8 mouse cellular contexts compared by ENCODE assay signal in the genomic region with DNA sequence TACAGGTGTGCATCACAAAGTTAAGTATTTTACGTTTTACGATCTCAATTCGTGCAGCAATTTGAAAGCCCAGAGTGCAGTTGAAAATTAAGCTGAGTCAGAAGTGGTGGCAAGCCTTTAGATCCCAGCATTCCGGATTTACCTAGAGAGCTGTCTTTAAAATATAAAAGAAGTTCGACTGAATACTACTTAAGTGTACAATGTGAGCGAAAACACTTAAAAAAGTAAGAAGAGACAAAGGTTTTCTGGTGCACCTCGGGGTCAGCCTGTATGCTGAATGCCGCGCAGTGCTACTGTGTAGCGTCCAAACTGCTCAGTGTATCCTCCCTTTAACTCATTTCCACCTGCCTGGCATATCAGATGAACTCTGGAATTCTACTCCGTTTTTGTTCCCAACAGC. TPM values are rescaled to one million over a fixed set of nuclear protein-coding genes. Genes with fewer than 3 reads are reported as not detected.
DNase-seq lines count a peak whose midpoint lies in the region; ATAC-seq and TF ChIP-seq lines count a peak whose summit lies in the region.

No protein-coding gene starts in this region.

- H3K27ac ChIP-seq in hindbrain, embryonic 13.5 days: no peak overlapping the region
- H3K27ac ChIP-seq in midbrain, embryonic 14.5 days (replicated peaks; ENCODE audit: low read depth, low read length): no peak overlapping the region

- H3K4me1 ChIP-seq in lung, adult 2 months (ENCODE audit: control insufficient read depth, insufficient read depth, low read length): no peaks in the 10 kb centered on the region; the same call in 1 of the 2 replicates
- H3K4me1 ChIP-seq in hindbrain, embryonic 13.5 days (replicated peaks): peaks cover 14% of the 10 kb centered on the region
- H3K4me1 ChIP-seq in midbrain, embryonic 14.5 days (ENCODE audit: control insufficient read depth, insufficient read depth, low read length): peaks cover 6% of the 10 kb centered on the region; the same call in 1 of the 2 replicates

- no peaks in the 10 kb centered on the region for H3K9me3 ChIP-seq in hindbrain, embryonic 13.5 days
- H3K9me3 ChIP-seq in midbrain, embryonic 14.5 days (ENCODE audit: control insufficient read depth, low read length): no peaks in the 10 kb centered on the region

- TF ChIP-seq CTCF in lung, adult 2 months (IDR thresholded peaks at IDR 0.05; ENCODE audit: insufficient read depth, low read length): no peak

- DNase-seq in lung, adult 2 months: no peak
- no peak for DNase-seq in lung, postnatal 4 days
- DNase-seq in embryo, embryonic 10 days (ENCODE audit: low spot score): peak; percentile 54
- peak; percentile 51 for DNase-seq in midbrain, embryonic 14.5 days
- DNase-seq in spleen, adult 12 weeks (ENCODE audit: low spot score): no peak
- DNase-seq in thymus, postnatal 14 days: no peak

- H3K4me3 ChIP-seq in lung, adult 2 months (replicated peaks; ENCODE audit: extremely low read depth, low read depth, low read length): peak overlapping the region; percentile 51
- peak overlapping the region; percentile 39 for H3K4me3 ChIP-seq in hindbrain, embryonic 13.5 days
- peak overlapping the region; percentile 33 for H3K4me3 ChIP-seq in midbrain, embryonic 14.5 days (replicated peaks; ENCODE audit: low read depth, low read length)

- H3K36me3 ChIP-seq in hindbrain, embryonic 13.5 days: no peaks in the 10 kb centered on the region
- no peaks in the 10 kb centered on the region for H3K36me3 ChIP-seq in midbrain, embryonic 14.5 days (ENCODE audit: control insufficient read depth, insufficient read depth, low read length)

- H3K4me2 ChIP-seq in hindbrain, embryonic 13.5 days: peak overlapping the region; percentile 53
- peak overlapping the region; percentile 58 for H3K4me2 ChIP-seq in midbrain, embryonic 14.5 days (ENCODE audit: low read length)

- WGBS in lung, adult 2 months: 1% methylated on average over 11 of the region's 11 CpGs
- under 1% methylated on average over 11 of the region's 11 CpGs for WGBS in hindbrain, embryonic 13.5 days
- WGBS in midbrain, embryonic 14.5 days: under 1% methylated on average over 11 of the region's 11 CpGs

- ATAC-seq in hindbrain, embryonic 13.5 days (ENCODE audit: low FRiP score): no peak
- no peak for ATAC-seq in midbrain, embryonic 14.5 days (ENCODE audit: low FRiP score, low TSS enrichment)
- ATAC-seq in cerebellum, adult (ENCODE audit: insufficient number of reproducible peaks, low FRiP score, low TSS enrichment): no peak

- no peak for TF ChIP-seq POLR2A in lung, adult 2 months (IDR thresholded peaks at IDR 0.05; ENCODE audit: borderline replicate concordance, extremely low read depth, low read depth, low read length)

- peak overlapping the region; percentile 51; the same call in 1 of the 2 replicates for H3K9ac ChIP-seq in hindbrain, embryonic 13.5 days
- H3K9ac ChIP-seq in midbrain, embryonic 14.5 days (replicated peaks; ENCODE audit: low read length): no peak overlapping the region

- peaks cover 73% of the 10 kb centered on the region for H3K27me3 ChIP-seq in hindbrain, embryonic 13.5 days
- peaks cover 47% of the 10 kb centered on the region for H3K27me3 ChIP-seq in midbrain, embryonic 14.5 days (ENCODE audit: control insufficient read depth, insufficient read depth, low read length)

RNA-seq across cellular contexts. Expression of a gene that starts 12.0 kb away (rescaled TPM):
- 0.33 and 0.34 TPM in 2 replicates for polyA plus RNA-seq in lung, adult 2 months (2012; rRNA removed)
- polyA plus RNA-seq in hindbrain, embryonic 13.5 days (2015; fragmentation: Nextera tagmentation; extraction: Ambion mirVana): 0.12 and 0.14 TPM in 2 replicates
- not detected in 2 replicates for polyA plus RNA-seq in midbrain, embryonic 14.5 days (2014; fragmentation: Nextera tagmentation; extraction: Ambion mirVana)

RNA-seq across cellular contexts. Expression of a gene that starts 13.8 kb away (rescaled TPM):
- polyA plus RNA-seq in lung, adult 2 months (2012; rRNA removed): 0.87 and 1.8 TPM in 2 replicates
- polyA plus RNA-seq in hindbrain, embryonic 13.5 days (2015; fragmentation: Nextera tagmentation; extraction: Ambion mirVana): 1.9 TPM in 1 of 2 replicates, not detected in the other
- polyA plus RNA-seq in midbrain, embryonic 14.5 days (2014; fragmentation: Nextera tagmentation; extraction: Ambion mirVana): not detected in 2 replicates

RNA-seq across cellular contexts. Expression of a gene that starts 14.1 kb away (rescaled TPM):
- 0.74 and 3.1 TPM in 2 replicates for polyA plus RNA-seq in lung, adult 2 months (2012; rRNA removed)
- 0.84 and 3.1 TPM in 2 replicates for polyA plus RNA-seq in hindbrain, embryonic 13.5 days (2015; fragmentation: Nextera tagmentation; extraction: Ambion mirVana)
- 0.86 and 1.1 TPM in 2 replicates for polyA plus RNA-seq in midbrain, embryonic 14.5 days (2014; fragmentation: Nextera tagmentation; extraction: Ambion mirVana)

RNA-seq across cellular contexts. Expression of a gene that starts 19.6 kb away (rescaled TPM):
- 5.1 and 5.2 TPM in 2 replicates for polyA plus RNA-seq in lung, adult 2 months (2012; rRNA removed)
- 12.2 and 12.9 TPM in 2 replicates for polyA plus RNA-seq in hindbrain, embryonic 13.5 days (2015; fragmentation: Nextera tagmentation; extraction: Ambion mirVana)
- 6.6 and 6.8 TPM in 2 replicates for polyA plus RNA-seq in midbrain, embryonic 14.5 days (2014; fragmentation: Nextera tagmentation; extraction: Ambion mirVana)

RNA-seq across cellular contexts. Expression of a gene that starts 21.2 kb away (rescaled TPM):
- 0.54 and 1.1 TPM in 2 replicates for polyA plus RNA-seq in lung, adult 2 months (2012; rRNA removed)
- polyA plus RNA-seq in hindbrain, embryonic 13.5 days (2015; fragmentation: Nextera tagmentation; extraction: Ambion mirVana): 11.9 and 17.6 TPM in 2 replicates
- 9.4 and 11.7 TPM in 2 replicates for polyA plus RNA-seq in midbrain, embryonic 14.5 days (2014; fragmentation: Nextera tagmentation; extraction: Ambion mirVana)

Comparison
In these comparisons a context has a peak if more than half of its experiments do, and no peak if none do; other contexts are left out.
1. DNase-seq: peak in embryo, embryonic 10 days (single experiment) and midbrain, embryonic 14.5 days (single experiment); none in lung, adult 2 months (single experiment), lung, postnatal 4 days (0 of 2), spleen, adult 12 weeks (single experiment) and thymus, postnatal 14 days (single experiment).
2. Peak in every context shown above with its lines, with median percentiles within 50 percentile points of each other: H3K4me3 ChIP-seq.